Mouse (Mus musculus): ENCODE measurements at regions not wholly inside any gene's neighbourhood (a gene's known extent, or its start where the extent isn't known, plus 50 kb on each side); places are given as distances from the start of the nearest gene placed in this dataset.

DNA sequence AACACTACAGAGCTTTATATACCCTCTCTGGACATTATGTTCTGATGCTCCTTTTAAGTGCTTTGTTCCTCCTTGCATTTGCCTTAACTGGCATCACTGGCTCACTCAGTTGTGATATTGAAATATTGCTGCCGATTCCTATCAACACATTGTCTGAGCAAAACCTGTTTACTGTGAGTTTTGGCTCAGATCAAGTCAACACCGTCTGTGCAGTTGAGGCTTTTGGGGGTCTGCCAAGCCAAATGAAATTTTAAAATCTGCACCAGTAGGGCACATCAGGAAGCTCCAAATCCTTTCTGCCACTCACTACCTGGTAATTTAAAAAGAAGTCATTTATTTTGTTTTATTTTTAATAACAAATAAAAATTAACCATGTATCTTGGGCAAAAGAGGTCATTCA is 482.6 kb upstream of the Gm20594 start:
- peak; percentile 5 for DNase-seq
- intact Hi-C loops (cut with DNase I): no loop called here

Data from left cerebral cortex, postnatal 4 days (tissue).